Mouse (Mus musculus): Measurements from ENCODE around the gene Cacna1b.

The Cacna1b gene

GRCm38 (mm10) chr2:24553962-24554361 lies 209.0 kb downstream of the Cacna1b start:
- no peak for DNase-seq (ENCODE audit: low spot score in 2 of 2)
